Mouse (Mus musculus) hindbrain, postnatal 0 days (tissue): Measurements from ENCODE around the gene Kmt2e. TPM values are rescaled to one million over a fixed set of nuclear protein-coding genes. Genes with fewer than 3 reads are reported as not detected.

Experiments used
- ATAC-seq: fragments of 200-750 bp; cut with Nextera tagmentation; 2 replicates; pipeline ENCODE4 v1.8.0; 2017; ENCODE audit warnings: mild to moderate bottlenecking, moderate TSS enrichment, moderate library complexity
- DNase-seq: peaks from one replicate; pipeline ENCODE4 v3.0.0-alpha.2; 2015; ENCODE audit warnings: low spot score
- H3K27ac ChIP-seq: fragments of 300-500 bp; sonication (generic); 2 replicates; pipeline ENCODE4 v1.5.1; 2014; ENCODE audit warnings: mild to moderate bottlenecking
- H3K27me3 ChIP-seq: fragments of 300-500 bp; sonication (generic); 2 replicates; pipeline ENCODE4 v1.6.1; 2014; ENCODE audit warnings: low read length, mixed read lengths; ENCODE audit not compliant: insufficient read depth
- H3K36me3 ChIP-seq: fragments of 300-500 bp; sonication (generic); 2 replicates; pipeline ENCODE4 v1.6.1; 2014; ENCODE audit warnings: low read length, mixed read lengths; ENCODE audit not compliant: insufficient read depth
- H3K4me1 ChIP-seq: fragments of 300-500 bp; sonication (generic); 2 replicates; pipeline ENCODE4 v1.6.1; 2014; ENCODE audit warnings: antibody characterized with exemption, low read length, mixed read lengths; ENCODE audit not compliant: insufficient read depth
- H3K4me2 ChIP-seq: fragments of 300-500 bp; sonication (generic); 2 replicates; pipeline ENCODE4 v1.6.1; 2014; ENCODE audit warnings: low read depth, mild to moderate bottlenecking, low read length, moderate library complexity, mixed read lengths
- H3K4me3 ChIP-seq: fragments of 300-500 bp; sonication (generic); 2 replicates; pipeline ENCODE4 v1.5.1; 2014; ENCODE audit warnings: low read length
- H3K9ac ChIP-seq: fragments of 300-500 bp; sonication (generic); replicated peaks from 2 replicates; pipeline ENCODE4 v1.6.1; 2014; ENCODE audit warnings: mild to moderate bottlenecking, low read length, moderate library complexity, mixed read lengths
- H3K9me3 ChIP-seq: fragments of 300-500 bp; sonication (generic); 2 replicates; pipeline ENCODE4 v1.6.1; 2016; ENCODE audit warnings: low read length, mixed read lengths
- CTCF ChIP-seq: IDR thresholded peaks from 2 replicates; pipeline ENCODE4 v1.5.1; 2016; ENCODE audit warnings: antibody characterized with exemption, control low read depth, low read depth
- WGBS: fragments of 180-500 bp; shearing (Covaris S2); extraction: QIAGEN DNeasy Blood & Tissue Kit; methylation state at CpG from one replicate; pipeline ENCODE4 v1.1.7; 2014; 5-methylcytosine and 5-hydroxymethylcytosine counted together
- polyA plus RNA-seq: library from polyadenylated mRNA; unstranded; fragments of >200 nt; fragmentation: Nextera tagmentation; extraction: Ambion mirVana; gene quantifications from 2 replicates; pipeline ENCODE4 v1.2.1, GENCODE M21; 2015
- total RNA-seq: library from RNA; depleted of rRNA; stranded (reverse); fragments of >200 nt; gene quantifications from 2 replicates; pipeline ENCODE4 v1.2.3, GENCODE M21; 2014

Gene Kmt2e
- total and polyA plus RNA-seq, 2 experiments from 2014 or later = 51.2 to 119 TPM

DNA sequence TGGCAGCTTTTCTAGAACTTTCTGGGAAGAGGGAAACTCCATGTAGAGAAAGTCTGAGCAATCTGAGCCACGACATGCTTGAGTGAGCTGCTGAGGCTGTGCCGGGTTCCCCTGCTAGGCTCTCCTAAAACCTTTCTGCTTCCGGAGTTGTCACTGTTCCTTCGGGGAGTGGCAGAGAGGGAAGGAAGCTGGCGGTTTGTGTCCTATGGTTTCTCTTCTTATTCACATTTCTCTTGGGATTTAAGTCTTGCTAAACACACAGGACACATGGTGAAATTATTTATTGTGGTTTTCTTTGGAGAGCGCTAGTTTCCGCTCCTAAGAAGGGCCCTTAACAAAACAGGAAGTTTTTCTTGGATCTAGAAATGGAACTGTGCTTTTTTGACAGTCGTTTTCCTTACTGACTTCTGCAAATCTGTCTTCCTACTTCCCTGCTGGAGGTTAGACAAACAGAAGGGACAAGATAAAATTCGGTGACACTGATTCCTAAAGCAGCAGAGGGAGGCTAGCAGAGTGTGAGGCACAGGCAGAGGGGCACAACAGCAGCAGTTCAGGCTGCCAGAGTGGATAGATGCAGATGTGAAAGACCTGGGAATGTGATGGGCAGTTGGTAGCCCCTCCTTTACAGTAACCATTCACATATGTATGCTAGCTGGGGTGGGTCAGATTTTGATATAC, 24.1 kb upstream of the Kmt2e start:
- H3K4me3 ChIP-seq = no peak overlapping the region

DNA sequence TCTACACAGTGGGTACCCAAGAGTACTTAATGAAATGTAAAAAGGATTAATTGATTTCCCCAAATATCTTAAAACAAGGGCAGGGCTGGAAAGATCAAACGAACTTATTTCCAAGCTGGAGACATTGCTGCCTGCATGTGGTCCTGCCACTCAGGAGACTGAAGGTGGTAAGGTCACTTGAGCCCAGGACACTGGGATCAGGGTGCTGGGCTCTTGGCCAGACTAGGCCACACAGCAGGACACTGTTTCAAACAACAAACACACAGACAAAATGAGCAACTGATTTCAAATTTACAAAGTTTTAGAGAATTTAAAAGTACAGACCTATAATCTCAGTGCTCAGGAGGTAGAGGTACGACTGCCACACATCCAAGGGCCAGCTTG, 23.5 kb upstream of the Kmt2e start:
- Histone ChIP-seq H3K9ac (no peak overlapping the region), H3K4me1 (peaks cover 42% of the 10 kb centered on the region), H3K36me3 (no peaks in the 10 kb centered on the region), H3K9me3 (no peaks in the 10 kb centered on the region), H3K4me2 (no peak overlapping the region), H3K27me3 (no peaks in the 10 kb centered on the region), H3K27ac (no peak overlapping the region), H3K4me3 (no peak overlapping the region)
- no peak for ATAC-seq
- WGBS = 69% methylated on average over 2 of the region's 2 CpGs
- DNase-seq = no peak
- TF ChIP-seq CTCF = no peak

More for the DNA sequence above, 24.1 kb upstream of the Kmt2e start:
- no peak for TF ChIP-seq CTCF
- DNase-seq (no peak), ATAC-seq (no peak)
- WGBS = 63% methylated on average over 9 of the region's 9 CpGs
- Histone ChIP-seq H3K9ac (no peak overlapping the region), H3K27ac (no peak overlapping the region), H3K9me3 (no peaks in the 10 kb centered on the region), H3K4me2 (no peak overlapping the region), H3K27me3 (no peaks in the 10 kb centered on the region), H3K36me3 (no peaks in the 10 kb centered on the region), H3K4me1 (peaks cover 41% of the 10 kb centered on the region)

DNA sequence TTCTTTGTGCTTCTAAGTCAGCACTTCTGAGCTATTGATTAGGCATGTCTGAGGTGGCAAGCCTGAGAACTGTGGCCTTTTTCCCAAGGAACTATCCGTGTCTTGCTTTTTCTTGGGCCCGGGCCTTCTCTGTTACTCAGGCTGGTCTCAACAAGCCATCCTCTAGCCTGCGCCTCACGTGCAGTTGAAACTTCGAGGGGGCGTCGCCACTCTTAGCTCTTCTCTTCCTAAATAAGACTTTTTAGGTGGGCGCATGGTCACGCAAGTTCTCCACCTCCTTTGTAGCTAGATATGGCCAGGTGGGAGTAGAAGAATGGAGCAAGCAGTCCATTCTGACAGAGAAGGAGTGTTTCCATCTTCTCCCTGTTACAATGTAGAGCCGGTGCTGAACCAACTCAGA, 22.6 kb upstream of the Kmt2e start:
- 90% methylated on average over 10 of the region's 10 CpGs for WGBS
- H3K9me3 ChIP-seq = no peaks in the 10 kb centered on the region
- no peaks in the 10 kb centered on the region for H3K36me3 ChIP-seq
- no peaks in the 10 kb centered on the region for H3K27me3 ChIP-seq
- no peak for DNase-seq
- no peak overlapping the region for H3K4me3 ChIP-seq
- TF ChIP-seq CTCF = no peak
- no peak overlapping the region for H3K9ac ChIP-seq
- H3K27ac ChIP-seq = no peak overlapping the region
- no peak for ATAC-seq
- peaks cover 41% of the 10 kb centered on the region for H3K4me1 ChIP-seq
- no peak overlapping the region for H3K4me2 ChIP-seq

DNA sequence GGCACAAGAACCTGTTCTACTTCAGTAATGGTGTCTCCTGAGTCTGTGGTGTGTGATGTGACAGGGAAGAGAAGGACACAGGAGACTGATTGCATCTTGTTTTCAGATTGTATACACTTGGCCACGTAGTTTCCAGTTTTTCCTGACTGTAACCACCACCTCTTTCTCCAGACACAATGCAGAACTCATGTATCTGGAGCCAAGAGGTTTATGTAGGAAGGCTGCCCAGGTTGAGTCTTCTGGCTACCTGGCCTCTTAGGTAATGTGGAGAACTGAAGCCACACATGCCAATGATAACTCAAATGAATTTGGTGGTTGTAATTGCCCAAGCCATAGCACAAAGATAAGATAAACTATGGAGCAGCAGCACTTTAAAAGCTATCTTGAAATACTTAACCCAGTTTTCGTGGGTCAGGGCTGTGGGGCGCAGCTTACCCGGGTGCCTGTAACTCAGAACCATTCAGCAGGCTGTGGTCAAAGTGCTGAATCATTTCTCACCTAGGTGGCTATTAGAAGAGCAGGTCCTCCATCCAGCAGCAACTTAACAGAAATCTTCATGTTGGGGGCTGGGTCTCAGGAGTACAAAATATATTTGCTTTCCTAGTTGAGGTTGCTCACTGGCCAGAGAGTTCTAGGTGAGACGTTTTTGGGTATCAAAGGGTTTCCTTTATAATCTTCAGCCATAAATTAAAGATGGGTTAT, 21.8 kb upstream of the Kmt2e start:
- Histone ChIP-seq H3K4me1 (peaks cover 41% of the 10 kb centered on the region), H3K27me3 (no peaks in the 10 kb centered on the region), H3K9ac (no peak overlapping the region), H3K27ac (peak overlapping the region; percentile 76), H3K4me2 (no peak overlapping the region), H3K36me3 (no peaks in the 10 kb centered on the region), H3K9me3 (no peaks in the 10 kb centered on the region), H3K4me3 (no peak overlapping the region)
- ATAC-seq (no peak), DNase-seq (no peak)
- TF ChIP-seq CTCF = no peak
- WGBS = 83% methylated on average over 5 of the region's 5 CpGs

DNA sequence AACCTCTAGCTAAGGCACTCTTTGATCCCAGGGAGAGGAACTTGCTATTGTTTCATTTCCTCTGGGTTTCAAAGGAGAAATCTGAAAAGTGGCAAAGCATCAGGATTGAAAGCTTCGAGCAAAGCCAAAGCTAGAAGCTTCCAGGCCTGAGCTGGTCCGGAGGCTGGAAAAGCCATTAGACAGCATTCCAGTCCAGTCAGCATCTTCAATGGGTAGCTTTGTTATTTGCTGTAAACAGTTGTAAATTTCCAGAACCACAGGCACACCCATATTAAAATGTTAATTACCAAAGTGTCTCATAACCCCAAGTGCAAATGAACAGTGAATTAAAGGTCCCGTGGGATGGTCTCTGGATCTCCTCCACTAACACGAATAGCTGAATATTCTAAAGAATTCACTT, 21.2 kb upstream of the Kmt2e start:
- no peaks in the 10 kb centered on the region for H3K27me3 ChIP-seq
- H3K9ac ChIP-seq = no peak overlapping the region
- H3K4me3 ChIP-seq = no peak overlapping the region
- peak overlapping the region; percentile 76 for H3K27ac ChIP-seq
- DNase-seq (no peak), ATAC-seq (no peak)
- H3K4me1 ChIP-seq = peaks cover 36% of the 10 kb centered on the region
- no peaks in the 10 kb centered on the region for H3K9me3 ChIP-seq
- no peaks in the 10 kb centered on the region for H3K36me3 ChIP-seq
- no peak for TF ChIP-seq CTCF
- 34% methylated on average over 4 of the region's 4 CpGs for WGBS
- no peak overlapping the region for H3K4me2 ChIP-seq

DNA sequence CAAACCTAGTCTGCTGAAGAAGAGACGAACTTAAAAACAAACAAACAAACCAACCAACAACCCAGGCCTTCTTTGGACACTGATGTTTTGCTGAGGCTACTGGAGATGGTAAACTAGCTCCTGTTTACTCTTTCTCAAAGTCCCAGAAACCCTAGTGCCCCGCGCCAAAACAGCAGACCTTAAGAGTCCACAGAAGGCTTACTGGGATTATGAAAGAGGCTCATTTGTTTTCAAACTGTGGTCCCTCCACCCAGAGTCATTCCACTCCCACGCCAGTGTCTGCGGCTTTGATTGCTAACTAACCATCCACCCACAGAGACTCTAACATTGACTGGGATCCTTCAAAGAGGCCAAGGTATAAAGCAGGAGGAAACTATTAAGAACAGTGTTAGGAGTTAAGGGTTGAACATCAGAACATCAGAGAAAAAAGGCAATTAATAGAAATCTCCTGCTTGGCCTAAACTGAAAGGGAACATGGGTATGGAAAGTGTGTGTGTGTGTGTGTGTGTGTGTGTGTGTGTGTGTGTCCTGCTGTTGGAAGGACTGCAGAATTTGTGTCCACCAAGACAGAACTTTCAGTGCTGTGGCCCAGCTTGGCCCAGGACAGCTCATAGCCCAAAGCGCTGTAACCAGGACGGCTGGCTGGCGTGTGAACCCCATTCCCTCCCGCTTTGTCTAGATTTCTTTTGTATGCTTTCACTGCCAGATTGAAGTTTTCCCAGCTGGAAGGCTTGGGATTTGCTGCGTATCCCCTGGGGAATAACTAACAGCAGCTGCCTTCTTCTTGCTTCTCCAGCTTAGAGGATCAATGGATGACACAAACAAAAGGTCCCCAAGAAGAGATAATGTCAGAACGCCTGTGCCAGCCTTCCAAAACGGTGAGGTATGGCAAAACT, 20.4 kb upstream of the Kmt2e start:
- Histone ChIP-seq H3K4me3 (no peak overlapping the region), H3K9ac (no peak overlapping the region; the same call in 1 of the 2 replicates), H3K4me1 (peaks cover 36% of the 10 kb centered on the region), H3K27ac (peak overlapping the region; percentile 76), H3K36me3 (no peaks in the 10 kb centered on the region), H3K27me3 (no peaks in the 10 kb centered on the region), H3K9me3 (no peaks in the 10 kb centered on the region), H3K4me2 (0 out of 2 replicates have a peak overlapping the region, but pooled peaks have one; percentile 11)
- peak; percentile 70 for ATAC-seq
- DNase-seq = peak; percentile 72
- TF ChIP-seq CTCF = no peak
- 19% methylated on average over 12 of the region's 12 CpGs for WGBS
